Mouse (Mus musculus) small intestine, adult 2 months (tissue): ENCODE data around the gene Ptges2. TPM values are rescaled to one million over a fixed set of nuclear protein-coding genes. Genes with fewer than 3 reads are reported as not detected.

Source experiments
- H3K27ac ChIP-seq: fragments of 200-500 bp; 2 replicates; pipeline ENCODE4 v1.5.1; 2012; ENCODE audit warnings: low read depth, low read length, control low read depth, inconsistent platforms; ENCODE audit not compliant: insufficient read depth
- H3K27me3 ChIP-seq: fragments of 200-500 bp; 2 replicates; pipeline ENCODE4 v1.6.1; 2012; ENCODE audit warnings: mild to moderate bottlenecking, moderate library complexity, low read length, inconsistent platforms; ENCODE audit not compliant: control insufficient read depth, insufficient read depth
- H3K36me3 ChIP-seq: fragments of 200-500 bp; 2 replicates; pipeline ENCODE4 v1.6.1; 2012; ENCODE audit warnings: mild to moderate bottlenecking, low read length, control low read depth, inconsistent platforms; ENCODE audit not compliant: control insufficient read depth, insufficient read depth
- H3K4me1 ChIP-seq: fragments of 200-500 bp; 2 replicates; pipeline ENCODE4 v1.6.1; 2012; ENCODE audit warnings: low read length, inconsistent platforms, mixed read lengths; ENCODE audit not compliant: control insufficient read depth, insufficient read depth, insufficient read length
- H3K4me3 ChIP-seq: fragments of 200-500 bp; 2 replicates; pipeline ENCODE4 v1.5.1; 2012; ENCODE audit warnings: low read depth, mild to moderate bottlenecking, control low read depth, inconsistent platforms, low read length, moderate library complexity
- CTCF ChIP-seq: fragments of 200-500 bp; IDR thresholded peaks from 2 replicates; pipeline ENCODE4 v1.5.1; 2012; ENCODE audit warnings: low read depth, mild to moderate bottlenecking, control low read depth, inconsistent platforms, low read length, moderate library complexity, mixed read lengths; ENCODE audit not compliant: insufficient replicate concordance, insufficient read length; ENCODE audit errors: extremely low read depth
- POLR2A ChIP-seq: fragments of 200-500 bp; IDR thresholded peaks from 2 replicates; pipeline ENCODE4 v1.6.1; 2012; ENCODE audit warnings: low read depth, mild to moderate bottlenecking, control low read depth, inconsistent platforms, low read length, moderate library complexity
- WGBS: fragments of 180-500 bp; shearing (Covaris S2); methylation state at CpG from one replicate; pipeline ENCODE4 v1.1.7; 2018; 5-methylcytosine and 5-hydroxymethylcytosine counted together
- polyA plus RNA-seq: library from polyadenylated mRNA; depleted of rRNA; stranded (reverse); fragments of >200 nt; gene quantifications from 2 replicates; pipeline ENCODE4 v1.2.3, GENCODE M21; 2012

Gene Ptges2
- polyA plus RNA-seq, 1 experiment, result 32.6 TPM

DNA sequence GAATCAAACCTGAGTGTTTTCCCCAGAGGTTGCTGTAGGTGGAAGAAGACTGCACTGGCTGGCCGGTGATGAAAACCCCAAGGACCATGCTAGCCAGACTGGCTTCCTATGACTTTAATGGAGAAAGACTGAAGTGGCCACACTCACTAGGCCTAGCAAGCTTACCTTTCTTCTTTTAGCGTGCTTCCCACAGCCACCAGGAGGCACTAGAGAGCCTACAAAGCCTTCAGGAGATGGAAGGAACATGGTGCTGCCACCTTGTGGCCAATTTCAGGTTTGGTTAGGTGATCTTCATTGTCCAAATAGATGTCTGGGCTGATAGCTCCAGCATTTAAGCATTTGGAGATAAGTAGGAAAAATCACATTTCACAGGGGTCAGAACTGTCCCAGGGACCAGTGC, 9.0 kb downstream of the Ptges2 start:
- 18% methylated on average over 2 of the region's 2 CpGs for WGBS

DNA sequence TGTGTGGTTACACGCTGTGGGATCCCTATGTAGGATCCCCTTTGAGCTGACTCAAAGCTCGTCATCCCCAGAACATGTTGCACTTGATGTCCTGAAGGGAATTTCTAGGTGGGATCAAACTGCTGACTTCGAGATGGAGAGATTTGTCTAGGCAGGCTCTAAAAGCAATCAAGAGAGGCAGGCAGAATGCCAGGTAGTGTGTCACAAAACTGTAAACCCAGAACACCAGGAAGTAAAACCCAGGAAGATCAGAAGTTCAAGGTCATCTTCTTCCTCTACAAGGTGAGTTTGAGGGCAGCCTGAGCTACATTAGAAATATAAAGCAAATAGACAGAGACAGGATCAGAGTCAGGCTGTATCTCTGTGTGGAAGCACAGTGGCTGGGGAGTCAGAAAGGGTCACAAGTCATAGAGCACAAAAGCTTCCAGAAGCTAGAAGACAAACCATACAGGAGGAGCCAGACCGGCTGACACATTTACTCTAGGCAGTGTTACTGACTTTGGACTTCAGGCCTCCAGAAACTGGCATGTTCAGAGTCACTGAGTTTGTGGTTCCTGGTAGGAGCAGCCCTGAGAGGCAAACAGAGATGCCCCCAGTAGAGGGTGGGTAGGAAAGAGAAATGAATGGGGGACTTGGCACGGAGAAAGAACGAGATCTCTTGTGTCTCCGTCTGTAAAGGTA, 11.6 kb downstream of the Ptges2 start:
- no peaks in the 10 kb centered on the region for H3K27me3 ChIP-seq
- no peak for TF ChIP-seq CTCF
- TF ChIP-seq POLR2A, result no peak
- H3K27ac ChIP-seq, result no peak overlapping the region
- H3K4me1 ChIP-seq, result peaks cover 12% of the 10 kb centered on the region
- H3K4me3 ChIP-seq, result no peak overlapping the region
- WGBS, result 75% methylated on average over 7 of the region's 7 CpGs
- peaks cover 6% of the 10 kb centered on the region for H3K36me3 ChIP-seq

More for the DNA sequence above, 9.0 kb downstream of the Ptges2 start:
- Histone ChIP-seq H3K27ac (no peak overlapping the region), H3K27me3 (no peaks in the 10 kb centered on the region), H3K4me1 (peaks cover 9% of the 10 kb centered on the region), H3K4me3 (no peak overlapping the region), H3K36me3 (peaks cover 26% of the 10 kb centered on the region)
- TF ChIP-seq POLR2A (no peak), CTCF (peak; percentile 99; the same call in 1 of the 2 replicates)

DNA sequence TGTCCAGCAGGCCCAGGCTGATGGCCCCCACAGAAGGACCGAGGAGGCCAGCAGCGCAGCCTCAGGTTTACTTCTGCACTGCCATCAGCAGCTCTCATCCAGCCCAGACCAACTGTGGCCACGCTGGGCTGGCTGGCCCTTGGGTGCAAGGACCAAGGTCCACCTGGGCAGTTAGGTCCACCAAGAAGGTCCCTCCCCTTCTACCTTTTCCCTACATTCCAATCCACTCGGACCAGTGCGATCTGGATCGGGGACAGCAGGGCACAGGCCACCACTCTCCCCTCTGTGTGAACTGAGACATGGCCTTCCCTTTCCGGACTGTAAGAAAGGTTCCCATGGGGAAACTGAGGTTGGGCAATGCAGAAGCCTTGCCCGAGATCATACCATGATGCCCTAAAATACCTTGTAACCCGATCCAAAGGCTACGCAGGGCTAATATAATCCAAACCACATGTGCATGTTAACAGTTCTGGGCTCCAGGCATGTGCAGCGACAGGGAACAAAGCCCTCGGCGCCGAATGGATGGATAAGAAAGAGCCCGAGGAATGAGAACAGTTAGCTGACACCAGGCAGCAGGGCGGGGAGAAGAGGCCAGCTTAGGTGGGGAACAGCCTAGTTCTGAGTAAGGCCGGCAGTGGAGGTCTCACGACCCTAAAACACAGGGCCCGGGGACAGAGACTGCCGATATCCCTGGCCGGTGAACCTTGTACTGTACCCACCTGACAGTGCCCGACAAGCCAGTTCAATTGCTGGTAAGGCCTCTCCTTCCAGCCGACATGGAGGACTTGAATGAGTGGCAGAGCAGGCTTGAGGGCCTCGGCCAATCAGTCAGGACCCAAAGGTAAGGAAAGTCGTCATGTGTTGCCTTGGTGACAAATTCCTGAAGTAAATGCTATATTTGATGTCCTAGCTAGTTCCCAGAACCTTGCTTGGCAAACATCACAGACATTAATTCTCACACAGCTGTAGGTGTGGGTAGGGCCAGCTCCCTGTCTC, 13.0 kb downstream of the Ptges2 start:
- peaks cover 12% of the 10 kb centered on the region for H3K4me1 ChIP-seq
- 60% methylated on average over 25 of the region's 25 CpGs for WGBS
- TF ChIP-seq POLR2A (no peak), CTCF (no peak)
- no peaks in the 10 kb centered on the region for H3K27me3 ChIP-seq
- H3K36me3 ChIP-seq, result no peaks in the 10 kb centered on the region
- no peak overlapping the region for H3K27ac ChIP-seq
- no peak overlapping the region for H3K4me3 ChIP-seq

DNA sequence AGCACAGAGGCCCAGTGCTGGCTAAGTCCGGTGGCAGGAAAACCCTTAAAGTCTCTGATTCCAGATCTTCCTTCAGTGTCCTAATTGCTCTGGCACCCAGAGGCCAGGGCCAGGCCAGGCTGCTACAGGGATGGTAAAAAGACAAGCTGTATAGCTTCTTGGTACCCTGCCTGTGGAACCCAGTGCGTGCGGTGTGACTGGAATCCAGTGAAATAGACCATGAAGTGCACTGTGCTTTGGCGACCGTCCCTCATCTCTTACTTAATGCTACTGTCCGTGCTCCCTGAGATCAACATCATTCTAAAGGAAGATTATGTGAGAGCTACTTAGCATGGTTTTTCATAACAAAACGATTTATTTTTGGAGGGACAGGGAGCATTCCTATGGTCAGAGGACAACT, 15.7 kb downstream of the Ptges2 start:
- TF ChIP-seq CTCF (no peak), POLR2A (no peak)
- Histone ChIP-seq H3K27ac (no peak overlapping the region), H3K36me3 (peaks cover 24% of the 10 kb centered on the region), H3K4me3 (no peak overlapping the region), H3K4me1 (peaks cover 12% of the 10 kb centered on the region), H3K27me3 (no peaks in the 10 kb centered on the region)
- 79% methylated on average over 7 of the region's 7 CpGs for WGBS

DNA sequence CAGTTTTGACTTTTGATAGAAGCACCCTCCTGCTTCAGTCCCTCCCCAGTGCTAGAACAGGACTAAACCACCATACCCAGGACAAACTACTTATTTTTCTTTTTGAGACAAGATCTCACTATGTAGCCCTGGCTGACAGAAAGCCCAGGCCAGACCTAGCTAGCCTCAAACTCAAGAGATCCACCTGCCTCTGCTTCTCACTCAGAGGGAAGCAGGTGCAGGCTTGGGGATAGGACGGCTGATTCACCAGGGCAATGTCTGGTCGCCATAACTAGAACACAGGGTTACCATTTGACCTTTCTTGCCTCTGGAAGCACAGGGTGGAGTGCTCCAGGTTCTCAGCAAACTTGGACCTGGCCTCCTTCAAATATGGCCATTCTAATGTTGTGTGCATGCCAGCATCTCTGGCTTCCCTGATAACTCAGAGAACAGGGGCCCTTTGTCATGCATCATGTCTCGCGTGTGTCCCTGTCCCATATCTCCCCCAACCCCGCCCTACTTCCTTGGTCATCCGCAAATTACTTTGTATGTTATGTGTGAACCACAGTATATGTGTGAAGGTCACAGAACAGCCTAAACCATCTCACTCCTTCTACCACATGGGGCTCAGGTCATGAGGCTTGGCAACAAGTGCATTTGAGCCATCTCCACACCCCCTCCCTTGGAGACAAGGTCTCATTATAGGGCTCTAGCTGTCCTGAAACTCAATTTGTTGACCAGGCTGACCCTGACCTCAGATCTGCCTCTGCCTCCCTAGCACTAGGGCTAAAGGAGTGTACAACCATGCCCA, 17.2 kb downstream of the Ptges2 start:
- WGBS, result 69% methylated on average over 6 of the region's 6 CpGs
- no peaks in the 10 kb centered on the region for H3K27me3 ChIP-seq

DNA sequence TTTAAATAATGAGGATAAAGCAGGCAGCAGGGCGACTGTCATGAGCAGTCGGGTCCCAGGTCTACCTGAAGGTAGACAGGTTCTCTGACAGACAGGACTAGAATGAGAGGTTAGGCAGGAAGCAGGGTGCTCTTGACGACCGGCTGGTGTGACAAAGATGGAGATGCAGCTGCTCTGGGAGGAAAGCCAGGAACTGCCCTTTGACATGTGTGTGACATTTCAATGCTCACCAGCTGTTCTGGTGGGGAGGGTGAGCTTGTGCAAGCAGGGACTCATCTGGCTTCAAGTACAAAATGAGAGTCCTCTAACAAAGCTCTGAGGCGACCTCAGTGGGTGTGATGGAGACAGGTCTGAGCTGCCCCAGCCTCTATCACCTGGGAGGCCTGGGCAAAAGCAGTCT, 18.2 kb downstream of the Ptges2 start:
- peaks cover 48% of the 10 kb centered on the region for H3K36me3 ChIP-seq
- no peak overlapping the region for H3K4me3 ChIP-seq
- no peaks in the 10 kb centered on the region for H3K27me3 ChIP-seq
- H3K27ac ChIP-seq, result no peak overlapping the region
- no peak for TF ChIP-seq CTCF
- no peak for TF ChIP-seq POLR2A
- peaks cover 6% of the 10 kb centered on the region for H3K4me1 ChIP-seq
- WGBS, result 56% methylated on average over 5 of the region's 5 CpGs

More for the DNA sequence above, 17.2 kb downstream of the Ptges2 start:
- Histone ChIP-seq H3K36me3 (peaks cover 38% of the 10 kb centered on the region), H3K4me3 (no peak overlapping the region), H3K27ac (no peak overlapping the region), H3K4me1 (peaks cover 12% of the 10 kb centered on the region)
- TF ChIP-seq POLR2A (no peak), CTCF (no peak)

DNA sequence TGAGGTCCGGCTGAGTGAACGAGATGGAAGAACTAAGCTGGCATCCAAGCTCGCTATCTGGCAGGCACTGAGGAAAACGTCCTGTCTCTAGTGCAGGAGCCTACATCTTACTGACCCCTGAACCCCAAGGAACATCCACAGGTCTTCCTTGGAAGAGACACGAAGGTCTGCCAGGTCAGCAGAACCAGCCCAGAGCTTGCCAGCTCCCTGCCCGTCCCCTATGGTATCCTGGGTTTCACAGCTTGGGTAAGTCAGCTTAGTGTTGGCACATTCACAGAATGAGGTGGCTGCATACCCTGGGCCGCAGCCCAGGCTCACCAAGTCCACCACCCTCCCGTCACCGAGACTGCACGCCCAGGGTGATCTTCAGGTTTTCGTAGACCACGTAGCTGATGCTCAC, 20.1 kb downstream of the Ptges2 start:
- Histone ChIP-seq H3K36me3 (peaks cover 66% of the 10 kb centered on the region), H3K27me3 (no peaks in the 10 kb centered on the region), H3K4me3 (no peak overlapping the region), H3K4me1 (peaks cover 3% of the 10 kb centered on the region; the same call in 1 of the 2 replicates), H3K27ac (no peak overlapping the region)
- WGBS, result 92% methylated on average over 12 of the region's 12 CpGs
- TF ChIP-seq POLR2A, result no peak
- TF ChIP-seq CTCF, result no peak
